Mouse (Mus musculus) midbrain, embryonic 11.5 days (tissue): ENCODE measurements at regions not wholly inside any gene's neighbourhood (a gene's known extent, or its start where the extent isn't known, plus 50 kb on each side); places are given as distances from the start of the nearest gene placed in this dataset.

Source experiments
- ATAC-seq: fragments of 200-750 bp; cut with Nextera tagmentation; 2 replicates; pipeline ENCODE4 v1.8.0; 2017; ENCODE audit warnings: moderate TSS enrichment, moderate library complexity; ENCODE audit not compliant: low FRiP score
- DNase-seq: peaks from one replicate; pipeline ENCODE4 v3.0.0; 2015; ENCODE audit warnings: low spot score; ENCODE audit errors: missing footprints
- H3K27ac ChIP-seq: fragments of 300-500 bp; sonication (generic); 2 replicates; pipeline ENCODE4 v1.5.1; 2014; ENCODE audit warnings: low read depth, low read length
- H3K27me3 ChIP-seq: fragments of 300-500 bp; sonication (generic); 2 replicates; pipeline ENCODE4 v1.6.1; 2014; ENCODE audit warnings: mild to moderate bottlenecking, low read length, moderate library complexity, mixed read lengths; ENCODE audit not compliant: control insufficient read depth, insufficient read depth
- H3K36me3 ChIP-seq: fragments of 300-500 bp; sonication (generic); 2 replicates; pipeline ENCODE4 v1.6.1; 2014; ENCODE audit warnings: mild to moderate bottlenecking, low read length, moderate library complexity, mixed read lengths; ENCODE audit not compliant: control insufficient read depth, insufficient read depth
- H3K4me1 ChIP-seq: fragments of 300-500 bp; sonication (generic); 2 replicates; pipeline ENCODE4 v1.6.1; 2014; ENCODE audit warnings: low read length; ENCODE audit not compliant: control insufficient read depth, insufficient read depth
- H3K4me2 ChIP-seq: fragments of 300-500 bp; sonication (generic); 2 replicates; pipeline ENCODE4 v1.6.1; 2014; ENCODE audit warnings: mild to moderate bottlenecking, moderate library complexity
- H3K4me3 ChIP-seq: fragments of 300-500 bp; sonication (generic); 2 replicates; pipeline ENCODE4 v1.5.1; 2014; ENCODE audit warnings: low read depth, low read length
- H3K9ac ChIP-seq: fragments of 300-500 bp; sonication (generic); 2 replicates; pipeline ENCODE4 v1.6.1; 2014; ENCODE audit warnings: low read length
- H3K9me3 ChIP-seq: fragments of 300-500 bp; sonication (generic); 2 replicates; pipeline ENCODE4 v1.6.1; 2016; ENCODE audit warnings: low read length; ENCODE audit not compliant: control insufficient read depth
- WGBS: fragments of 180-500 bp; shearing (Covaris S2); extraction: QIAGEN DNeasy Blood & Tissue Kit; methylation state at CpG from one replicate; pipeline ENCODE4 v1.1.7; 2014; 5-methylcytosine and 5-hydroxymethylcytosine counted together

DNA sequence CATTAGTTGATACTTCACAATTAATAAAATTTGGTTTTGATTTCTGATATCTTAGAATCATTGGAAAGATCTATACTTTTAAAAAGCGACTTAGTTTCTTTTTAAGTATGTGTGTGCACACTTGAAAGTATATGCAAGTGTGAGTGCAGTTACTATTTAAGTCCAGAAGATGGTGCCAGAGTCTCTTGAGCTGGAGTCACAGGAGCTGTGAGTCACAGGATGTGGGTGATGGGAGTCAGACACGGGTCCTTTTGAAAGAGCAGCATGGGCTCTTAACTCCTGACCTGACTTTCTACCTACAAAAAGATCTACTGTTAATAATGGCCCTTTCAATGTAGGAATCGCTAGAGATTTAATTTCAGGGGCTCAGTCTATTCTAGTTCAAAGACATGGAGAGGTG is 87.8 kb upstream of the Cntnap4 start:
- no peak for ATAC-seq
- Histone ChIP-seq H3K4me3 (no peak overlapping the region), H3K4me2 (no peak overlapping the region), H3K27ac (no peak overlapping the region), H3K9ac (no peak overlapping the region), H3K36me3 (no peaks in the 10 kb centered on the region), H3K9me3 (no peaks in the 10 kb centered on the region; the same call in 1 of the 2 replicates), H3K4me1 (no peaks in the 10 kb centered on the region), H3K27me3 (no peaks in the 10 kb centered on the region)
- WGBS, result 86% methylated on average over 3 of the region's 3 CpGs
- DNase-seq, result no peak

GRCm38 (mm10) chr8:112492286-112492685 is 77.6 kb upstream of the Cntnap4 start:
- Histone ChIP-seq H3K36me3 (no peaks in the 10 kb centered on the region), H3K4me2 (no peak overlapping the region), H3K27ac (no peak overlapping the region), H3K4me3 (no peak overlapping the region), H3K9ac (no peak overlapping the region), H3K27me3 (no peaks in the 10 kb centered on the region), H3K9me3 (no peaks in the 10 kb centered on the region), H3K4me1 (no peaks in the 10 kb centered on the region)
- WGBS, result 83% methylated on average over 6 of the region's 6 CpGs
- DNase-seq (peak; percentile 2), ATAC-seq (no peak)

- Histone ChIP-seq H3K9ac (no peak overlapping the region), H3K4me1 (no peaks in the 10 kb centered on the region), H3K4me2 (no peak overlapping the region), H3K4me3 (no peak overlapping the region), H3K27ac (no peak overlapping the region), H3K27me3 (no peaks in the 10 kb centered on the region), H3K9me3 (no peaks in the 10 kb centered on the region), H3K36me3 (no peaks in the 10 kb centered on the region)
- no peak for ATAC-seq
- DNase-seq, result peak; percentile 17
Measured at GRCm38 (mm10) chr8:112498881-112499399, 70.9 kb upstream of the Cntnap4 start.

DNA sequence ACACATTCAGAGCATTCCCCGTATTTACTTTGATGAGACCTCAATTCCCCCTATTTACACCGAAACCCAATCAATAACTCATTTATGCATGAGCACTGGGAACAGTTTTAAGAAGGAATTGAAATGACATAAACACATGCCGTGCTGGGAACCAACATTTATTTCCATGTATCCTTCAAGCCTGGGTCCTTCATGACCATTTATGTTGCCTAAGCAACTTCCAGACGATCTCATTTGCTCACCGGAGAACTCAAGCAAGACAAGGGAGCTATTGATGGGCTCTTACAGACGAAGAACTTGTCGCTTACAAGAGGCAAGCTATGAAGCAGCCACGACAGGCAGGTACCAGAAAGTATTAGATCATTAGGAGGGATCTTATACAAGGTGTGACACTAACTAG is 65.8 kb upstream of the Cntnap4 start:
- Histone ChIP-seq H3K9me3 (no peaks in the 10 kb centered on the region), H3K27ac (no peak overlapping the region), H3K9ac (no peak overlapping the region), H3K36me3 (no peaks in the 10 kb centered on the region), H3K4me1 (no peaks in the 10 kb centered on the region), H3K27me3 (no peaks in the 10 kb centered on the region), H3K4me3 (no peak overlapping the region), H3K4me2 (no peak overlapping the region)
- 86% methylated on average over 8 of the region's 8 CpGs for WGBS
- peak; percentile 61 for DNase-seq
- ATAC-seq, result no peak
